Mouse (Mus musculus): ENCODE data around the gene Ahdc1. TPM values are rescaled to one million over a fixed set of nuclear protein-coding genes. Genes with fewer than 3 reads are reported as not detected.

Ahdc1 gene
- polyA plus RNA-seq, 3 experiments from 2014 or later = 1.6 to 2.4 (median 2.4) TPM

- ATAC-seq = no peak
Measured at GRCm38 (mm10) chr4:133018263-133018798, 7.3 kb downstream of the Ahdc1 start.

GRCm38 (mm10) chr4:133020721-133021120 lies 9.7 kb downstream of the Ahdc1 start:
- ATAC-seq = no peak

- ATAC-seq = no peak
Measured at GRCm38 (mm10) chr4:133021181-133021671, 10.2 kb downstream of the Ahdc1 start.

- no peak for ATAC-seq
Measured at GRCm38 (mm10) chr4:133022217-133022616, 11.2 kb downstream of the Ahdc1 start.

DNA sequence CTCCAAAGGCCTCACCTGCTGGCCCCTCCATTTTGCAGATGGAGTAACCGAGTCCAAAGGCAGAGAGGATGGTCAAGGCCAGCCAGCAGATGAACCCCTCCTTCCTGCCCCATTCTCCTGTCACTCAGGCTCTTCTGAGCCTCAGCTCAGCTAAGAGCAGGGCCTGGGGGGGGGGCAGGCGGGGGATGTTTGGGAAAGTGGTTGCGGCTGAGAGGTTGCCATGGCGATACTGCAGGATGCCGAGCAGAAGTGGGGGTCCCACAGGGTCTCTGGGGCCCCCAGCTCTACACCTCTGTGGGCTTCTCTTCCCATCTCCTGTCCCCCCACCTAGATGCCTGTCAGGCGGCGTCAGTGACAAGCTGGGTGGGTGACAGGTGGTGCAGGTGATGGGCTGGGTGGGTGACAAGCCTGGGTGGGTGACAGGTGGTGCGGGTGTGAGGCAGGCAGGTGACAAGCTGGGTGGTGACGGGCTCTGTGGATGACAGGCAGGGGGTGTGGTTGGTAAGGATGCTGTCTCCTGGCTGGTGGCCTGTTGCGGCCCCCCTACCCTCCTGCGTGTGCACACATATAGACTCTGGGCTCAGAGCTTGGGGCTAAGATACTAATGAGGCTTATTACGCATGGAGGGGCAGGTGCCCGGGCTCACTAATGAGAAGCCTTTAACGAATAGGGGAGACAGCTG lies 12.0 kb downstream of the Ahdc1 start:
- ATAC-seq = no peak

DNA sequence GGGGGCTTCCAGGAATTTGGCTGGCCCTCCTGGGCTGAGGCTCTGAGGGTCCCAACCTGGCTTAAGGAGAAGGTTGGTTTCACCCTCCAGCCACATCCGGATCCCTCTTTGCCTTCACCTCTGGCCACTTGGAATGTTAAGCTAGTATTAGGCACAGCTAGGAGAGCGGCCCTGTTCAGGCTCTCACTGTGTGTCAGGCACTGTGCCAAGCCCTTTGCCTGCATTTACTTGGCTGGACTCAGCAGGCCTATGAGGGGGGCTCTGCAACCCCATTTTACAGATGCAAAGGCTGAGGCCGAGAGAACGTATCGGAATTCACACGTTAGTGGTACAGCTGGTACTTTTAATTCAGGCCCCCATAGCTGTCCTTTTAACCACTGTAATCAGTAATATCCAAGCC lies 12.6 kb downstream of the Ahdc1 start:
- no peak for ATAC-seq

GRCm38 (mm10) chr4:133024404-133024803 lies 13.3 kb downstream of the Ahdc1 start:
- ATAC-seq = no peak

- no peak for ATAC-seq
Measured at GRCm38 (mm10) chr4:133024969-133025685, 14.1 kb downstream of the Ahdc1 start.

DNA sequence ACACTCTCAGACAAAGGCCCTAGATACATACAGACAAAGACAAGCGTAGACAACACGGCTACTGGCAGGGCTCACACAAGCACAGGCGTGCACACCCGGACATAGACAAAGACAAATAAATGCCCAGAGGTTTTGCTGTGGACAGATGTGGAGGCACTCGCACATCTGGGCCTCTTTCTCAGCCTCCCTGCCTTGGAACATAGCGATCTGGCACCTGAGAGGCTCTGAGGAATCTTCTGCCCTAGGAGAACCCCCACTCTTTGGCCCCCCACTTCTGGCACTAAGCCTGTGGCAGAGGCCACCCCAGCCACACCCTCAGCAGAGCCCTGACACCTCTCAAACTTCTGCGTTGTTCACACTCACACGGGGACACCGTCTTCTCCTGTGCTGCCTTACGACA lies 15.2 kb downstream of the Ahdc1 start:
- no peak for ATAC-seq

- no peak for ATAC-seq
Measured at GRCm38 (mm10) chr4:133026826-133027375, 15.8 kb downstream of the Ahdc1 start.

- ATAC-seq = no peak
Measured at GRCm38 (mm10) chr4:133027721-133028120, 16.7 kb downstream of the Ahdc1 start.

GRCm38 (mm10) chr4:133028193-133028592 lies 17.1 kb downstream of the Ahdc1 start:
- no peak for ATAC-seq

DNA sequence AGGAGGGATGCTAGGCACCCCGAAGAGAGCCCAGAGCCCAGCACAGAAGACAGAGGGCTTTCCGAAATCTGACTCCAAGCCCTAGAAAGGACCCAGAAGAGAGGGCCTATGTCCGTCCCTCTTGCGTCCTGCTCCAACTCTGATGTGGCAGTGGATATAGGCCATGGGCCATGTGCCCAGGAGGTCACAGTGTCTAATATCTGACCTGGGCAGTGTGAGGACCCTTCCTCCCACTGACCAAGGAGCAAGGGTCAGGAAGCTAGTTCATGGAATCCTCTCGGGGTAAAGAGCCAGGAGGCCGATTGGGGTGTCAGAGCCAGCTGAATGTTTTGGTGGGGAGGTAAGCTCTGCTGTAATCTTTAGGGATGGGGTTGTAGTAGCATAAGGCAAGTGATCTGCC lies 17.8 kb downstream of the Ahdc1 start:
- ATAC-seq = no peak

- no peak for ATAC-seq
Measured at GRCm38 (mm10) chr4:133032410-133033095, 21.5 kb downstream of the Ahdc1 start.

- no peak for ATAC-seq
Measured at GRCm38 (mm10) chr4:133034478-133034877, 23.4 kb downstream of the Ahdc1 start.

- no peak for ATAC-seq
Measured at GRCm38 (mm10) chr4:133035446-133035845, 24.4 kb downstream of the Ahdc1 start.

GRCm38 (mm10) chr4:133035946-133036345 lies 24.9 kb downstream of the Ahdc1 start:
- no peak for ATAC-seq

- no peak for ATAC-seq
Measured at GRCm38 (mm10) chr4:133037293-133037692, 26.2 kb downstream of the Ahdc1 start.

DNA sequence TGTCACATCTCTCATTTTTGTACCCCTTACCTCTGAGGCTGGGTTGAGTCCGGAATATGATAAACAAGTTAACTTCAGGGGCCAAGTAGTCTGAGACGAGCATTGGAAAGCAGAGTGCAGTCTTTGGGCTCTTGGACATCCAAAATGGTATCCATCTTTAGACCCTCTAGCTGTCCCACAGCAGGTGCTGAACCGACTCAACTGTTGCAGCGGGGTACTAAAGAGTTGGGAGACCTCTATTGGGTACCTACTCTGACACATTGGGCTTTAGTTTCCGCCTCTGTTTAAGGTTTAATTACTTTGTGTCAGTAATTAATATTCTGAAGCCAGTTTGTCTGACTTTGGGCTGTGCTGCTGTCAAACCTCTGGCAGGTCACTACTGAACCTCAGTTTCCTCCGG lies 26.7 kb downstream of the Ahdc1 start:
- ATAC-seq = no peak

- no peak for ATAC-seq
Measured at GRCm38 (mm10) chr4:133038521-133039115, 27.6 kb downstream of the Ahdc1 start.

- ATAC-seq = no peak
Measured at GRCm38 (mm10) chr4:133039116-133039819, 28.2 kb downstream of the Ahdc1 start.

DNA sequence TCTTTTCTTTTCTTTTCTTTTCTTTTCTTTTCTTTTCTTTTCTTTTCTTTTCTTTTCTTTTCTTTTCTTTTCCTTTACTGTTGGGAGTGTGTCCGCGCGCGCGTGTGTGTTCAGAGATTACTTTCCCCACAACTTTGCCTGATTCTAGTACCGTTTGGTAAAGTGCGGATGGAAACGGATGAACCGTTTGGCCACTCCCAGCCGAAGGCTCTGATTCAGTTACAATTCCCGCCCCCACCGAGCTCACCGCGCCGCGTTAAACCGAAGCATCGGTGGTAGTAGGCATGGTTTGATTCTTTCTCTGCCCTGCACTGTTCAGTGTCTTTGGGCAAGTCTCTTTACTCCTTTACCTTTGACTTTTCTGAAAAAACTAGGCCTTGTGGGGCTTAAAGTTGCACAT lies 28.8 kb downstream of the Ahdc1 start:
- no peak for ATAC-seq

Measured in inflammation-experienced regulatory T-cells, adult 6 months (primary cell).